Mouse (Mus musculus): Measurements from ENCODE around the gene Ufc1. TPM values are rescaled to one million over a fixed set of nuclear protein-coding genes. Genes with fewer than 3 reads are reported as not detected.
A peak's percentile ranks its signal among the peaks of the same experiment; 100 is the strongest.
"Not testable (repeated sequence)": the region's sequence is repeated elsewhere in the genome, so short reads cannot be mapped to it uniquely, and the experiment has no call there.

The Ufc1 gene
- total and polyA plus RNA-seq, 3 experiments, result 71.0 to 408 (median 101) TPM

GRCm38 (mm10) chr1:171306157-171306556 lies 11.3 kb upstream of the Ufc1 start:
- not testable (repeated sequence) for DNase-seq (ENCODE audit: low read depth, low spot score); H3K4me3 ChIP-seq (ENCODE audit: control insufficient read depth in 1 of 2, insufficient read depth in 1 of 2, low read depth in 2 of 2, low read length in 2 of 2); H3K4me1 ChIP-seq (ENCODE audit: control insufficient read depth in 1 of 2, insufficient read depth in 2 of 2, low read length in 2 of 2); H3K9me3 ChIP-seq (replicated peaks; ENCODE audit: insufficient read depth, low read length); H3K27ac ChIP-seq (ENCODE audit: control insufficient read depth, low read depth, low read length); H3K9ac ChIP-seq (ENCODE audit: control insufficient read depth, low read depth, low read length, poor library complexity, severe bottlenecking); H3K79me2 ChIP-seq (ENCODE audit: control insufficient read depth, insufficient read depth, low read length, poor library complexity); H3K36me3 ChIP-seq (ENCODE audit: control insufficient read depth in 1 of 2, insufficient read depth in 2 of 2, low read length in 2 of 2)
- TF ChIP-seq TBP (IDR thresholded peaks at IDR 0.05; ENCODE audit: low read depth, low read length), result peak; percentile 73; the same call in 1 of the 2 replicates
- H3K27me3 ChIP-seq (ENCODE audit: control insufficient read depth in 1 of 2, insufficient read depth in 2 of 2, low read length in 2 of 2), result peaks cover 3 to 17% of the 10 kb centered on the region in 2 experiments; a peak in 3 of 4 replicates

GRCm38 (mm10) chr1:171298226-171298625 lies 3.4 kb upstream of the Ufc1 start:
- no peak overlapping the region for H3K4me3 ChIP-seq (ENCODE audit: control insufficient read depth in 1 of 2, insufficient read depth in 1 of 2, low read depth in 2 of 2, low read length in 2 of 2)
- TF ChIP-seq GABPA (IDR thresholded peaks at IDR 0.05; ENCODE audit: low read depth, low read length) (no peak), POLR2A (IDR thresholded peaks at IDR 0.05; ENCODE audit: control insufficient read depth in 1 of 2, insufficient read depth in 1 of 2, low read depth in 1 of 2, low read length in 2 of 2, poor library complexity in 1 of 2) (no peak), JUND (IDR thresholded peaks at IDR 0.05; ENCODE audit: low read depth, low read length) (no peak), RCOR1 (IDR thresholded peaks at IDR 0.05; ENCODE audit: low read depth, low read length) (no peak), SIN3A (IDR thresholded peaks at IDR 0.05; ENCODE audit: low read length) (no peak), SMC3 (IDR thresholded peaks at IDR 0.05; ENCODE audit: low read depth, low read length) (no peak)
- no peaks in the 10 kb centered on the region for H3K9me3 ChIP-seq (replicated peaks; ENCODE audit: insufficient read depth, low read length)
- H3K27ac ChIP-seq (ENCODE audit: control insufficient read depth, low read depth, low read length), result no peak overlapping the region
- peaks cover 0 to 9% of the 10 kb centered on the region in 2 experiments; a peak in 2 of 4 replicates for H3K36me3 ChIP-seq (ENCODE audit: control insufficient read depth in 1 of 2, insufficient read depth in 2 of 2, low read length in 2 of 2)
- H3K27me3 ChIP-seq (ENCODE audit: control insufficient read depth in 1 of 2, insufficient read depth in 2 of 2, low read length in 2 of 2), result peaks cover 0 to 4% of the 10 kb centered on the region in 2 experiments; a peak in 3 of 4 replicates
- no peak for DNase-seq (ENCODE audit: low read depth, low spot score)
- H3K79me2 ChIP-seq (ENCODE audit: control insufficient read depth, insufficient read depth, low read length, poor library complexity), result peaks cover 8% of the 10 kb centered on the region
- no peak overlapping the region for H3K9ac ChIP-seq (ENCODE audit: control insufficient read depth, low read depth, low read length, poor library complexity, severe bottlenecking)
- peaks cover 0 to 8% of the 10 kb centered on the region in 2 experiments; a peak in 2 of 4 replicates for H3K4me1 ChIP-seq (ENCODE audit: control insufficient read depth in 1 of 2, insufficient read depth in 2 of 2, low read length in 2 of 2)

GRCm38 (mm10) chr1:171295063-171295402 lies 209 bp upstream of the Ufc1 start:
- Histone ChIP-seq H3K9me3 (replicated peaks; ENCODE audit: insufficient read depth, low read length) (no peaks in the 10 kb centered on the region), H3K9ac (ENCODE audit: control insufficient read depth, low read depth, low read length, poor library complexity, severe bottlenecking) (peak overlapping the region; percentile 99), H3K27ac (ENCODE audit: control insufficient read depth, low read depth, low read length) (peak overlapping the region; percentile 99), H3K27me3 (ENCODE audit: control insufficient read depth in 1 of 2, insufficient read depth in 2 of 2, low read length in 2 of 2) (no peaks in the 10 kb centered on the region; a peak in 1 of 4 replicates), H3K4me1 (ENCODE audit: control insufficient read depth in 1 of 2, insufficient read depth in 2 of 2, low read length in 2 of 2) (peaks cover 0 to 9% of the 10 kb centered on the region in 2 experiments; a peak in 3 of 4 replicates), H3K79me2 (ENCODE audit: control insufficient read depth, insufficient read depth, low read length, poor library complexity) (peaks cover 14% of the 10 kb centered on the region), H3K36me3 (ENCODE audit: control insufficient read depth in 1 of 2, insufficient read depth in 2 of 2, low read length in 2 of 2) (peaks cover 0 to 14% of the 10 kb centered on the region in 2 experiments; a peak in 2 of 4 replicates), H3K4me3 (ENCODE audit: control insufficient read depth in 1 of 2, insufficient read depth in 1 of 2, low read depth in 2 of 2, low read length in 2 of 2) (peak overlapping the region; percentile 83 to 100)
- TF ChIP-seq TBP (IDR thresholded peaks at IDR 0.05; ENCODE audit: low read depth, low read length), result peak; percentile 52; the same call in 1 of the 2 replicates
- peak; percentile 53 for TF ChIP-seq NELFE (IDR thresholded peaks at IDR 0.05; ENCODE audit: low read depth, low read length)
- TF ChIP-seq POLR2AphosphoS2 (IDR thresholded peaks at IDR 0.05; ENCODE audit: low read length), result 0 out of 2 replicates have a peak, but pooled peaks have one; percentile 58
- TF ChIP-seq USF2 (IDR thresholded peaks at IDR 0.05; ENCODE audit: borderline replicate concordance in 1 of 2, insufficient read depth in 1 of 2, low read depth in 1 of 2, low read length in 2 of 2), result no peak
- DNase-seq (ENCODE audit: low read depth, low spot score), result no peak

Data from MEL (cell line).